Mouse (Mus musculus) urinary bladder, postnatal 14 days (tissue): Measurements from ENCODE around the gene B3gat1.

Source experiments
- DNase-seq: peaks from one replicate; pipeline ENCODE4 v3.0.0; 2021; ENCODE audit warnings: low spot score

B3gat1 gene

DNA sequence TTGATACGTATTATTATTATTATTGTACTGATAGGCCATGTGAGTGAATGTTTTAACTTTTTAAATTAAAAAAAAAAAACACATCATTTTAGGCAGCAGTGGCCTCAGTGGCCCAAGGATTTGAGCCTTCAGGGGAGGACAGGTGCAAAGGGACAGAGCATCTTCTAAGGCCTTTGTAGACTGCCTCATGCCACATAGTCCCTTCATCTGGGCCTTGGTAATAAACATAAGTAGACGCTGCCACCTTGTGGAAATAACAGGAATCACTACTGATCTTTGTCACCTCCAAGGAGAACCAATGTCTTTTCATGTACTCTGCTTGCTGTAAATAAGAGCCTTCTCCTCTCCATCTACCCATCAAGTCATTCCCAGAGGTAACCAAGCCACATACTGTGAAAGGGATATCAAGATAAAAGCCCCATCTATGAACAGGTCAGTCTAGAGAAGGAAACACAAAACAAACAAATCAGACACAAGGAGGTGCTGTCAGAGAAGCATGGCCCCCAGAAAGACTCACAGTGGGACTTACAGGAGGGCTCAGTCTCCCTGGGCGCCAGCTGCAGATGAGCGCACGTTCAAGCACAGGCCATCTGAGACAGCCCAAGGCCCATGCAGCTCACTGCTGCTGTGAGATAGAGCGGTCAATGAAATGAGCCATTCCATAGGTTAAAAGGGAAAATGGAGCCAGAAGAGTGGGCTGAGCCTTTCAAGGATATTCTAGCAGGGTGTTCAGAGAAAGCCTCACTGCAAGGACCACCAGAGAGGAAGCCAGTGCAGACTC lies 42.8 kb downstream of the B3gat1 start:
- DNase-seq, result peak; percentile 31

DNA sequence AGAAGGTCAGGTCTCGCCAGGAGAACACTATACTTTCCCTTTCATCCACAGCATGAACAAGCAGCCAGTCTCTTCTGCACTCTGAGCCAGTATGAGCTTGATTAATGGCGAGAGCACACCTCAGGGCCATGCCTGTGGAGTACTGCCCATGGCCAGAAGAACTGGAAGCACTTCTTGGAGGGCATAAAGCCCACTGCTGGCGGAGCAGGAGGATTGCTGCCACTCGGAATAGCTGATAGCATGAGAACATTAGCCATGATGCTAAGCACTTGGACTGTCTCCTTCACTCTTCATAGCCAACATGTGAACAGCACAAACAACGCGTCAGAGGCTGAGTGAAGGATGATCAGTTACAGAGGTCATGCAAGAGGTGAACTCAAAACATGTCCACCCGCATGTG lies 44.9 kb downstream of the B3gat1 start:
- no peak for DNase-seq

DNA sequence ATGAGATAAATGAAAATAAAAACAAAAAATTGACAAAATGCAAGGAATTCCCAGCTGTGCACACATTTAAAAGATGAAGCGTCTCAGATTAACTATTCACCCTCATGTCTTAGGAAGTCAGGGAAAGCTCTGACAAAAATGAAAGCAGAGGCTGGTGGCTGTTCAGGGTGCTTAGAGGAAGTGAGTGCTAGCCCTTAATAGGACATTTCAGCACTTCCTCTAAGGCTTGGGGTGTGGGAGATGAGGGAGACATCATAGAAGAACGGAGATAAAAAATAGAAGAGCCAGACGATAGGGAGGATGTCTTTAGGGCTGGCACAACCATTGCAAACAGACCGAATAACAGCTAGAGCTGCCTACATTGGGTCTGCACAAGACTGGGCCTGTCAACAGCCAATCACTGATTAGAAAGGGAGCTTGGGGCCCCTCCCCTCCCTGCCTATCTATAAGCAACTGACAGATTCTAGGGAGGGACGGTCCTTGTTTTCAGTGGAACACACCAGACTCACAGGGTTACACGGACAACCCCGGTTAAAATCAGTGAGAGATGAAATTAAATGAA lies 50.0 kb downstream of the B3gat1 start:
- peak; percentile 24 for DNase-seq

DNA sequence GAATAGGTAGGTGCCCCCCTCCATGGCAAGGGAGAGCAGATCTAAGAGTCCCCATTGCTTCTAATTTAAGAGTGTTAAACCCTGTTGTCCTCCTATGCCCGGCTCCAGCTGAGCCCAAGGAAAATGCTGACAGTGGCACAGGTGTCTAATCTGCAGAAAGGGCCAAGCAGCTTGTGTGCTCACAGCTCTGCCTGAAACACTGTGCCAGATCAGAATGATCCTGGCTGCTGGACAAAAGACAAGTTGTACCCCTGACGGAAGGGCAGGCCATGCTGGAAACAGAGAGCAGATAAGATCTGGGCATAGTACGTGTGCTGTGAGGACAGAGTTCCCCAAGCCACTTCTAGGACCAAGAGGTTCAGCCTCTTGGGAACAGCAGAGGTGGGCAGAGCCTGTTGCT lies 59.3 kb downstream of the B3gat1 start:
- DNase-seq, result peak; percentile 44

DNA sequence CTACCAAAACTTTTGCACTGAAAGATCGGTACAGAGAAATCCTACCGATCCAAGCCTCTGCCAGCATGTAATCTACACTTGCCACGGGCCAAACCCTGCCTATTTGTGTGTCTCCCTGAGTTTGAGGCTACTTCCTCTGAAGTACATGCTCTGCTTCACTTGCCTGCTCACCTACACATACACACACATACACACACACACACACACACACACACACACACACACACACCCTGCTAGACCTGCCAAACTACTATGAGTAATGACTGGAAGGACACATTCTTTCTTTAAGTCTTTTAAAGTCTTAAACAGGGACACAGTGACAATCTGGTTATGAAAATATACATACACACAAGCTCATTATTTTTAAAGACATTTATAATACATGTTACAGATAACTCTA lies 64.7 kb downstream of the B3gat1 start:
- DNase-seq, result peak; percentile 33

DNA sequence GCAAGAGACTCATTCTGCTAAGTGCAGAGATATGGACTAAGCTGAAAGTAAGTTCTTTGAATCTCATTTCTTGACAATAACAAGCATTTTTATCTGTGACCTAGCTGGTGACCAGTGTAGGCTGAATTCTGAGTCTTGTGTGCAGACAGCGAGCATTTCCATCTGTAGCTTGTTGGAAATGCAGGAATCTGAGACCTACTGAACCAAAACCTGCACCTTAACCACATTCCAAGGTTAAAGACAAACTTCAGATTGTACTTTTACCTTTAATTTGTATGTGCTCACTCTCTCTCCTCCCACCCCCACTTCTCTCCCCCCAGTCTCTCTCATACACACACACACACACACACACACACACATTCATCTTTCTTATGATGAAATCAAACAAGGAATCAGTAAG lies 65.2 kb downstream of the B3gat1 start:
- no peak for DNase-seq

DNA sequence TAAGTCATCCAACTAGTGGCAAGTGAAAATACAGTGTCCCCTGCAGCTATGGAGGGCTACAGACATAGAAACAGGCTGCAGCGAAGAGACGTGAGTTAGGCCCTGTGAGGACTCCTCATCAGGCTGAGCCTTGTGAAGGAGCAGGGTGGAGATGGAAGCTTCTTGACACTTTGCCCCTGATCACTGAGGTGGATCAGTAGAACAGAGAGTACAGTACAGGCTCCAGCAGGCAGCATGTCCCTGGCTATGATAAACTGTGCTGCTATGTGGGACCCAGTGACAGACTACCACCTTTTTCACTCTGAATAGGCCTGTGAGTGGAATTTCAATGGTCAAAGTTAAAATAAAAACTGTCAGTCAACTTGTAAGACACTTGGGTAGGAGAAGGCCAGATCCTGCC lies 66.8 kb downstream of the B3gat1 start:
- DNase-seq, result no peak

DNA sequence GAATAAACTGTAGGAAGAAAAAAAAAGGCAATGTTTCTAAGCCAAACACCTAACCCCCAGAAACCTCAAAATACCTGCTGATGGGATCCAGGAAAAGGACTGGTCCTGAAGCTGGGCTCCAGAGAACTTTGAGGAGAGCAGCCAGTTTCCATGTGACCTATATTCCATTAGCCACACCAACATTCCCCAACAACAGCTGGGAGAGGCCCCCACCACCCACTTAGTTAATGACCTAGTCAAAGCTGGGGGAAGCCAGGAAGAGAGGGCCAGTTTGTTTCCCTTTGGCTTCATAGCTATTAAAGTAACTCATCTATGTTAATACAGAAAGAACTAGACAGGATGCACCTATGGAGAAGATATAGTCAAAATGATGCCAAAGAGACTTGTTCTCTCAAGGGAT lies 70.8 kb downstream of the B3gat1 start:
- no peak for DNase-seq

DNA sequence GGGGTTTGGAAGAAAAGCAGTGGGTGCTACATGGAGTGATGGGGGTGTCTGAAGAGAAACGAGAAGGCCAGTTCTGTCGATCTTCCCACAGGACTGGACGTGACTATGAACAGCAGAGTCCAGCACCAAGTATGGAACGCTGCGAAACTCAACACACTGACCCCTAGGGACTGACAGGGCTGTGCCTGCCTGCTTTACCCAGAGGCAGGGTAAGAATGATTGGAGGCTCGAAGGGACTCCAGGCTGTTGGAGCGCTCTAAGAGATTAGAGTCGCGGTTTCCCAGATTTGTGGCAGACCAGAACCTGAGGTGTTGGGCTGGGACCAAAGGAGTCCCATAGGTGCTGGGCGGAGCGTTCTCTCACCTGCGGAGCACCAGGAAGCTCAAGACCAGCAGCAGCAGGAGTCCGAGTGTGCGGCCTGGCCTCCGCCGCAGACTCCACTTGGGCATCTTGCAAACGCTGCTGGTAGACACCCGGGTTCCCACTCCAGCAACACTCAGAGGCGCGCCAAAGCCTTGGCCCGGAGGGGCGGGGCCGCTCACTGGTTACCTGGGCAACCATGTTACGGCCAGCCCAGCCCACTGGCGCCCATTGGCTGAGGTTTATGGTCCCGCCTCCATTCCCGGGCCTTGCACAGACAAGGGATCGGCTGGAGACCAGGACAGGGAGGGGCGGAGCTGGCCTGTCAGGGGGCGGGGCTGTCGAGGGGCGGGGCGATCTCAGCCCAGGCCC lies 72.6 kb downstream of the B3gat1 start, which contains the start of gene Glb1l2:
Gene Glb1l2 (minus strand): TSS at position 534 of the 732 bp plus-strand sequence.
- peak; percentile 97 for DNase-seq

DNA sequence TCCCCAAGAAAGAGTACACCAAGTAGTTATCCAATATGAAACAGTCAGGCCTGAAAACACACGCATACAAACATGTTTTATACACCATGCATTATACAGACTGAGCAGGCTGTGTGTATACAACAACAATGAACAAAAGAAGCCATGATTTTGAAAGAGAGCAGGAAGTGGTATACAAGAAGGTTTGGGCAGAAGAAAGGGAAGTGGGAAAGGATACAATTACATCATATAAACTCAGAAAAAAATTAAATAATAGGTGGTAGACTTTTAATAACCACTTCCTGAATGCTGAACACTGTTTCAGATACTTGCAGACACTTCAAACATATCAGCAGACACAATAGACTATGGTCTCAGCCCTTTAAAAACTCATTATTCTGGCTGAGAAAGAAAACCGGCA lies 75.2 kb downstream of the B3gat1 start:
- no peak for DNase-seq
